Mouse (Mus musculus) brown adipose tissue, adult 24 weeks (tissue): ENCODE results near the gene Ap2m1. TPM values are rescaled to one million over a fixed set of nuclear protein-coding genes. Genes with fewer than 3 reads are reported as not detected.

Source experiments
- H3K27ac ChIP-seq: fragments of 200-500 bp; replicated peaks from 2 replicates; pipeline ENCODE4 v1.5.1; 2012; ENCODE audit warnings: low read depth, mild to moderate bottlenecking, low read length
- H3K4me1 ChIP-seq: fragments of 200-500 bp; 2 replicates; pipeline ENCODE4 v1.6.1; 2012; ENCODE audit warnings: low read length, mixed read lengths; ENCODE audit not compliant: control insufficient read depth, insufficient read depth, insufficient read length
- H3K4me3 ChIP-seq: fragments of 200-500 bp; 2 replicates; pipeline ENCODE4 v1.5.1; 2012; ENCODE audit warnings: low read depth, mild to moderate bottlenecking, low read length, moderate library complexity; ENCODE audit not compliant: insufficient read depth
- polyA plus RNA-seq: library from polyadenylated mRNA; stranded (reverse); fragments of >200 nt; gene quantifications from 2 replicates; pipeline ENCODE4 v1.2.4, GENCODE M21; 2012; ENCODE audit not compliant: missing spikeins, insufficient read depth, insufficient read length

Gene Ap2m1
- polyA plus RNA-seq, 1 experiment: 86.4 TPM

GRCm38 (mm10) chr16:20516032-20516431, 19.2 kb upstream of the Ap2m1 start:
- H3K4me3 ChIP-seq: peak overlapping the region; percentile 96
- H3K27ac ChIP-seq: no peak overlapping the region
- 0 out of 2 replicates have a peak, but pooled peaks cover 2% of the 10 kb centered on the region for H3K4me1 ChIP-seq

DNA sequence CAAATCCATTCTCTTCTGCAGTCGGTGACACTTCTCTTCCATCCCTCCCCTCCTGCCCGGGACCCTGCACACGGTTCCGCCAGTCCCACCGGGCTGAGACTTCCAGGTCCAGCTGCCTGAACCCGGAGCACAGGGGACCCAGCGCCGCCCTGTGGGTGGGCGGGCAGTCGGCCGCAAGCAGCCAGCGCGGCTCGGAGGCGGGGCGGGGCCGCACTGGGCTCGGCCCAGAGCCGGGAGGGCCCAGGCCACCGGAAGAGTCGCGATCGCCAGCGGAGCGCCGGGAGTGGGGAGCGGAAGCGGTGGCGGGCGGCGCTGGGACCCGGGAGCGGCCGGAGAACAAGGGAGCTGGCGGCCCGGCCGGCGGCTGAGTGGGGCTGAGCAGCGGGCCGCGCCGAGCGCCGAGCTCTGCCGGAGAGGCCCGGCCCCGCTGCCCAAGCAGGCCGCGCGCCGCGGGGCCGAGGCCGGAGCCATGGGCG, 18.5 kb upstream of the Ap2m1 start, which contains the start of gene Dvl3:
Dvl3 (plus strand) TSS at position 257 of the 476 bp plus-strand sequence.
- H3K27ac ChIP-seq: peak within 1 kb of the TSS; percentile 80
- peak within 1 kb of the TSS; percentile 98 for H3K4me3 ChIP-seq
- peaks cover 7% of the 10 kb centered on the region; the same call in 1 of the 2 replicates for H3K4me1 ChIP-seq

DNA sequence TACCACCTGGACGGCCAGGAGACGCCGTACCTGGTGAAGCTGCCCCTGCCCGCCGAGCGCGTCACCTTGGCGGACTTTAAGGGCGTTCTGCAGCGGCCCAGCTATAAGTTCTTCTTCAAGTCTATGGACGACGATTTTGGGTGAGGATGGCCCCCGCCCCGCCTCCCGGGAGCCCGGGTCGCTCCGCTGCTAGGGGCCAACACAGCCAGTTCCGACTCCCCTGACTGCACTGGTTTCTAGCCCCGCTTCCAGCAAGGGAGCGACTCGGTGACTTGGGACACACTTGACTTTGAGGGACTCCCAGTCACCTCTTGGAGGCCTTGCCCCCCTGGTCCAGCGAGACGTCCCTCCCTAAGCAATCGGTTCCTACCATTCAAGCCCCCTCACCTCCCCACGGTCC, 18.1 kb upstream of the Ap2m1 start:
- H3K27ac ChIP-seq: peak overlapping the region; percentile 77
- peaks cover 7% of the 10 kb centered on the region; the same call in 1 of the 2 replicates for H3K4me1 ChIP-seq
- H3K4me3 ChIP-seq: peak overlapping the region; percentile 98

DNA sequence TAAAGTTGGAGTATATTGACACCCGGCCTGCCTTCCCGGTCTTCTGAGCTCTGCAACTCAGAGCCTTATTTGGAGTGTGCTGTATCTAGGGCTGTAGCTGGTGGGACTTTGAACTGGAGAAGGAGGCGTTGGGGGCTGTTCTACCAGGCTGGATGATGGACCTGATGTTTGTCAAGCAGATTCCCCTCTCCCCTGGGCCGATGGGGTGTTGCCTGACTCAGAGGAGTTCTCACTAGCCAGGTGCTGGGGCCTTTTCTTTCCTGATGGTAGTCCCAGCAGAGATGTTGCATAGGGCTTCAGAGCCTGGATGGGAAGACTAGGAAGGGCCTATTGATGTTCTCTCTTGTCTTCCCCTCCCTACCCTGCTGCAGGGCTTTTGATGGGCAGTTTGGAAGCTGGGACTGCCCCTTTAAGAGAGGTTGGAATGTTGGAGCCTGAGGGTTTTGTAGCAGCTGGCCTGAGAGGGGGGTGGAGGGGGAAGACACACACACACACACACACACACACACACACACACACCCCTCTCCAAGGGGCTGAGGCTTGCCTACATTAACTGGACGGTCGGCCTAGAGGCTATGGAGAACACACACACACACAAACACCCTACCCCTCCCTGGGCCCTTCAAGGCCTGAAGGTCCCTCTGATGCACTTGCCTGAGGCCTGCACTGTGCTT, 17.4 kb upstream of the Ap2m1 start:
- Histone ChIP-seq H3K4me1 (peaks cover 7% of the 10 kb centered on the region; the same call in 1 of the 2 replicates), H3K4me3 (peak overlapping the region; percentile 98), H3K27ac (no peak overlapping the region)

- Histone ChIP-seq H3K4me3 (no peak overlapping the region), H3K27ac (no peak overlapping the region), H3K4me1 (peaks cover 7% of the 10 kb centered on the region; the same call in 1 of the 2 replicates)
These were observed 11.4 kb upstream of the Ap2m1 start for GRCm38 (mm10) chr16:20523886-20524285.

GRCm38 (mm10) chr16:20528779-20529178, 6.5 kb upstream of the Ap2m1 start:
- no peak overlapping the region for H3K27ac ChIP-seq
- H3K4me1 ChIP-seq: no peaks in the 10 kb centered on the region
- H3K4me3 ChIP-seq: no peak overlapping the region

DNA sequence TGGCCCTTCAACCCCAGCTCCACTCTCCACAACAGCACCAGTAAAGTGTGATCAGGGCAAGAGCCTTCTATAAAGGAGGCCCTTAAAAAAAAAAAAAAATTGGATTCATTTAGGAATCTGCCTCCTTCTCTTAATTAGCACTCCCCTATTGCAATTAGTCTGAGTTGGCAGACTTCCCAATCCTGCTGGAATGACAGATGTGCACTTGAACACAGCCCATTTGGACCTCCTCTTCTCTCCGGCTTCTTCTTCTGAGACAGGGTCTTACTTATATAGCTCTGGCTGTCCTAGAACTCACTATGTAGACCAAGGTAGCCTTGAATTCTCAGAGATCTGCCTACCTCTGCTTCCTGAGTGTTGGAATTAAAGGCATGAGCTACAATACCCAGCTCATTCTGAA, 5.9 kb upstream of the Ap2m1 start:
- H3K4me1 ChIP-seq: no peaks in the 10 kb centered on the region
- no peak overlapping the region for H3K4me3 ChIP-seq
- no peak overlapping the region for H3K27ac ChIP-seq

GRCm38 (mm10) chr16:20530941-20531340, 4.3 kb upstream of the Ap2m1 start:
- no peak overlapping the region for H3K4me3 ChIP-seq
- no peaks in the 10 kb centered on the region for H3K4me1 ChIP-seq
- no peak overlapping the region for H3K27ac ChIP-seq

DNA sequence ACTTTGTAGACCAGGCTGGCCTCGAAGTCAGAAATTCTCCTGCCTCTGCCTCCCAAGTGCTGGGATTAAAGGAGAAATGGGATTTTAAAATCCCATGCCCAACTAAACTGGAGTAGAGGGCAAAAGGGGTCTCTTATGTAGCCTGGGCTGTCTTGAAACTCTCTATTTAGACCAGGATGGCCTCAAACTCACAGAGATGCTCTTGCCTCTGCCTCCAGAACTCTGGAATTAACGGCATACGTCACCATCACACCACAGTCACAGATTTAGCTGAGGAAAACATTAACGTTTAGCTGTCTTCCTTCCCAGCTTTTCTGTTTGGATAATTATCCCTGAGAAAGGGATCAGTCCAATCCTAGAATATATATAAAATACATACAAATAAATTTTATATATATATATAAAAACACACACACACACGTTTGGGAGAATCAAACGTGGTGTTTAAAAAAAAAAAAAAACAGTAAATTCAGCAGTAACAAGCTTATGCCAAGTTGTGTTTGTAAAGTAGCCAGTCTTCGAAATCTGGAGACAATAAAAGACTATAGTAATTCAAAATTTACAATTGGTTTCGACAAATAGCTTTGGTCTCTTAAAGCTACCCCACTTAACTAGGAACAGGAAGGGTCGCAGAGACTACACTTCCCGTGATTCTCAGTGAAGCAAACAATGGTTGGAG, 522 bp upstream of the Ap2m1 start:
- no peak overlapping the region for H3K27ac ChIP-seq
- peaks cover 15% of the 10 kb centered on the region for H3K4me1 ChIP-seq
- no peak overlapping the region for H3K4me3 ChIP-seq

GRCm38 (mm10) chr16:20536081-20536665, 895 bp downstream of the Ap2m1 start:
- peaks cover 15% of the 10 kb centered on the region for H3K4me1 ChIP-seq
- peak overlapping the region; percentile 89 for H3K27ac ChIP-seq
- peak overlapping the region; percentile 75 for H3K4me3 ChIP-seq

- peaks cover 15% of the 10 kb centered on the region for H3K4me1 ChIP-seq
- peak overlapping the region; percentile 46; the same call in 1 of the 2 replicates for H3K27ac ChIP-seq
- peak overlapping the region; percentile 75 for H3K4me3 ChIP-seq
These were observed 1.8 kb downstream of the Ap2m1 start for GRCm38 (mm10) chr16:20537071-20537471.

DNA sequence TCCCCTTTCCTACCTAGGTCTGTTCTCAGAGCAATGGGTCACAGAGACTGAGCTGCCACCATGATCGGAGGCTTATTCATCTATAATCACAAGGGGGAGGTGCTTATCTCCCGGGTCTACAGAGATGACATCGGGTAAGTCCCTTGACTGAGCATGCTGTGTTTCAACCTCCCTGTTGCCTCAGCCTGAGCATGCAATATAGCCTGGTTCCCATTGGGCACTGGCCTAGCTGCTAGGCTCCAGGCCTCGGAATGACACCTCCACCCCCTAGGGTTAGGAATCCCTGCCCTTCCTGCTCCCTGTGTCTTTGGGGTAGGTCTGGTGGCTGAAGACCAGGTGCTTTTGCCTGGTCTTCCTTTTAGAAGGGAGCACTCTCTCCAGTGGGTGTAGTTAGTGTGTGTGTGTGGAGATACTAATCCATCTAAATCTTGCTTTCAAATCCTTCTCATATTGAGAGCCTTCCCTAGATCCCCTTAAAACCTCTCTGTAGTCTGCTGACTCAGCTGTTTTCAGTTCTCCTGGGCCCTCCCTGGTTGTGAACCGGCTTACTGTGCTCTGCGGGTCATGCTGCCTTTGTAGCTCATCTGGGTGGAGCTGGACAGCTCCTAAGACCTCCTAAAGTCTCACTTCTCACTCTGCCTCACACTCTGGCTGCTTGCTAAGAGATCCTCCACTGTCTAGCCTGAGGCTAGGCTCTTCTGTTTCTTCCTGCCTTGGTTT, 2.5 kb downstream of the Ap2m1 start:
- peak overlapping the region; percentile 46 for H3K27ac ChIP-seq
- H3K4me3 ChIP-seq: peak overlapping the region; percentile 75
- peaks cover 15% of the 10 kb centered on the region for H3K4me1 ChIP-seq

DNA sequence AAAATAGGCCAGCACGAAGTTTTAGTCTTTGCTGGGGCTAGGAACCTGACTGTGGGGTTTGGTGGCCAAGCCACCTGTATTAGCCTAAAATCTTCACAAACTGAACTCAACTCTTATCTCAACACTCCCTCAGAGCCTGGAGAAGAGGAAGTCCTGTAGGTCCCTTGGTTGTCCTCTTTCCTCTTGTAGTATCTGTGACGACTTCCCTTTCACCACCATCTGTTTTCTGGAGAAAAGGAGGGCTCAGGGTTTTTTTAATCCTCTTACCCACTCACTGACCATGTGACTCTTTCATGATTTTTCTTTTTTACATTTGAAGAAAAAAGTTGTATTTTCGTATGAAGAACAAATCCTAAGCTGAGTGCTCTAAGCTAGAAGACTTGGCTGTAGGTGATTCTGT, 4.4 kb downstream of the Ap2m1 start:
- Histone ChIP-seq H3K4me1 (peaks cover 15% of the 10 kb centered on the region), H3K4me3 (no peak overlapping the region), H3K27ac (no peak overlapping the region)

DNA sequence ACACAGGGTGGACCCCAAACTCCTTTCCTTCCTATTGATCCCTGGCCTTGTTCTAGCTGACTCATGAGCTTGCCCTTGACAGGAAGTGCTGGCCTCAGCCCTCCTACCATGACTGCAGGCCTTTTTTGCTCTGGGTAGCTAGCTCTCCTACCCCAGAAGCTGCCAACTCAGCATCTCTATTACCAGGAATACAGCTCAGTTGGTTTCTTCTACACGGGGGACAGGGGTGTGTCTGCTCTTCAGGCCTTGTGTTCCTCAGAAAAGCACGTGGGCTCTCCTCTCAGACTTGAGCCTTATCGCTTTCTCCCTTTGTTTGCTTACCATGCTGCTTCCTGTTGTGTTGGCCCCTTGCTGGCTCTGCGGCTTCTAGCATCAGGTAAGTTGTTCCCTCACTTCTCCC, 5.2 kb downstream of the Ap2m1 start:
- no peak overlapping the region for H3K27ac ChIP-seq
- no peak overlapping the region for H3K4me3 ChIP-seq
- peaks cover 15% of the 10 kb centered on the region for H3K4me1 ChIP-seq

GRCm38 (mm10) chr16:20545696-20546095, 10.4 kb downstream of the Ap2m1 start:
- Histone ChIP-seq H3K27ac (no peak overlapping the region), H3K4me3 (no peak overlapping the region), H3K4me1 (peaks cover 3% of the 10 kb centered on the region; the same call in 1 of the 2 replicates)
